Mouse (Mus musculus): Measurements from ENCODE around the gene Fcor.

The Fcor gene

GRCm38 (mm10) chr8:3671980-3672491 lies at the start of gene Fcor:
TSS of gene Fcor (minus strand) at chr8:3672362.
- DNase-seq (ENCODE audit: low spot score in 2 of 2), result peak; percentile 92 to 93

- DNase-seq (ENCODE audit: low spot score in 2 of 2), result no peak
Observed at GRCm38 (mm10) chr8:3721041-3721440, 48.9 kb upstream of the Fcor start.

GRCm38 (mm10) chr8:3720551-3720950 lies 48.4 kb upstream of the Fcor start, which contains the start of gene Clec4g:
TSS of gene Clec4g (minus strand) at chr8:3720651.
- DNase-seq (ENCODE audit: low spot score in 2 of 2), result no peak

- peak; percentile 64 to 69 for DNase-seq (ENCODE audit: low spot score in 2 of 2)
Observed at GRCm38 (mm10) chr8:3718559-3718958, 46.4 kb upstream of the Fcor start.

- DNase-seq (ENCODE audit: low spot score in 2 of 2), result no peak
Observed at GRCm38 (mm10) chr8:3717321-3717954, 45.3 kb upstream of the Fcor start.

GRCm38 (mm10) chr8:3711646-3712045 lies 39.5 kb upstream of the Fcor start:
- DNase-seq (ENCODE audit: low spot score in 2 of 2), result no peak

- no peak for DNase-seq (ENCODE audit: low spot score in 2 of 2)
Observed at GRCm38 (mm10) chr8:3710312-3710711, 38.1 kb upstream of the Fcor start.

GRCm38 (mm10) chr8:3707611-3708010 lies 35.4 kb upstream of the Fcor start:
- no peak for DNase-seq (ENCODE audit: low spot score in 2 of 2)

GRCm38 (mm10) chr8:3705711-3706110 lies 33.5 kb upstream of the Fcor start:
- DNase-seq (ENCODE audit: low spot score in 2 of 2), result peak; percentile 41

- DNase-seq (ENCODE audit: low spot score in 2 of 2), result no peak
Observed at GRCm38 (mm10) chr8:3701491-3701890, 29.3 kb upstream of the Fcor start.

GRCm38 (mm10) chr8:3694121-3694520 lies 22.0 kb upstream of the Fcor start, which contains the start of gene Fcer2a:
TSS of gene Fcer2a (minus strand) at chr8:3694175.
- DNase-seq (ENCODE audit: low spot score in 2 of 2), result no peak

GRCm38 (mm10) chr8:3690774-3691173 lies 18.6 kb upstream of the Fcor start:
- no peak for DNase-seq (ENCODE audit: low spot score in 2 of 2)

GRCm38 (mm10) chr8:3687537-3687936 lies 15.4 kb upstream of the Fcor start:
- no peak for DNase-seq (ENCODE audit: low spot score in 2 of 2)

- no peak for DNase-seq (ENCODE audit: low spot score in 2 of 2)
Observed at GRCm38 (mm10) chr8:3685422-3685821, 13.3 kb upstream of the Fcor start.

GRCm38 (mm10) chr8:3684530-3684929 lies 12.4 kb upstream of the Fcor start:
- no peak for DNase-seq (ENCODE audit: low spot score in 2 of 2)

GRCm38 (mm10) chr8:3683408-3684176 lies 11.4 kb upstream of the Fcor start:
- DNase-seq (ENCODE audit: low spot score in 2 of 2), result no peak

- DNase-seq (ENCODE audit: low spot score in 2 of 2), result no peak
Observed at GRCm38 (mm10) chr8:3682435-3682834, 10.3 kb upstream of the Fcor start.

GRCm38 (mm10) chr8:3679656-3680055 lies 7.5 kb upstream of the Fcor start:
- no peak for DNase-seq (ENCODE audit: low spot score in 2 of 2)

GRCm38 (mm10) chr8:3679236-3679635 lies 7.1 kb upstream of the Fcor start:
- DNase-seq (ENCODE audit: low spot score in 2 of 2), result no peak

- DNase-seq (ENCODE audit: low spot score in 2 of 2), result no peak
Observed at GRCm38 (mm10) chr8:3678831-3679230, 6.7 kb upstream of the Fcor start.

- peak in 1 of 2 experiments; percentile 16 for DNase-seq (ENCODE audit: low spot score in 2 of 2)
Observed at GRCm38 (mm10) chr8:3676993-3677579, 4.9 kb upstream of the Fcor start.
